Mouse (Mus musculus) MEL-GATA-1-ER (cell line): Measurements from ENCODE around the gene Epb41l3.

Experiments
- DNase-seq: peaks from one replicate; pipeline ENCODE4 v3.0.0-alpha.2; 2012; ENCODE audit warnings: low read depth; ENCODE audit errors: extremely low read depth

Epb41l3 gene

DNA sequence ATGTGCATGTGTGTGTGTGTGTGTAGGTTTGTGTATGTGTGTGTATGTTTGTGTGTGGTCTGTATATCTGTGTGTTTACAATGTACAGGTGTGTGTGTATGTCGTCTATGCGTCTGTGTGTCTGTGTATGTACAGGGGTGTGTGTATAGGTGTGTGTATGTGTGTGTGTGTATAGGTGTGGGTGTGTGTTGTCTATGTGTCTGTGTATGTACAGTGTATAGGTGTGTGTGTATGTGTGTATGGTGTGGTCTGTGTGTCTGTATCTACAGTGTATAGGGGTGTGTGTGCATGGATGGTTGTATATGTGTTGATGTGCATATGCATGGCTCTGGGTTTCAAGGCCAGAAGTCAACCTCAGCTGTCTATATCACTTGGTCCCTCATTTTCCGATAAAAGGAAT is 161.7 kb downstream of the Epb41l3 start:
- no peak for DNase-seq

DNA sequence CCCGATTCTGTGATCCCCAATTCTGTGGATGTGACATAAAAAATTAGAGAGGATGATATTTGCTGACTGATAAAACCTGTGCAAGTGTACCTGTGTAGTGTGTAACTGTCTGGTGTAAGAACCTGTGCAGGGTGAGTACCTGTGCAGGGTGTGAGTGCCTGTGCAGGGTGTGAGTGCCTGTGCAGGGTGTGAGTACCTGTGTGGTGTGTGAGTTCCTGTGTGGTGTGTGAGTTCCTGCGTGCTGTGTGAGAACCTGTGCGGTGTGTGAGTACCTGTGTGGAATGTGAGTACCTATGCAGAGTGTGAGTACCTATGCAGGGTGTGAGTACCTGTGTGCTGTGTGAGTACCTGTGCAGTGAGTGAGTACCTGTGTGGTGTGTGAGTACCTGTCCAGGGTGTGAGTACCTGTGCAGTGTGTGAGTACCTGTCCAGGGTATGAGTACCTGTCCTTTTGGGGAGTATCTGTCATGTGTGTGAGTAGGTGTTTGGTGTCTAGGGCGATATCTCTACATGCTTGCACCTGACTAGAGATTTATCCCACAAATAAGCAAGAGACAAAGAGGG is 163.4 kb downstream of the Epb41l3 start:
- DNase-seq, result no peak

DNA sequence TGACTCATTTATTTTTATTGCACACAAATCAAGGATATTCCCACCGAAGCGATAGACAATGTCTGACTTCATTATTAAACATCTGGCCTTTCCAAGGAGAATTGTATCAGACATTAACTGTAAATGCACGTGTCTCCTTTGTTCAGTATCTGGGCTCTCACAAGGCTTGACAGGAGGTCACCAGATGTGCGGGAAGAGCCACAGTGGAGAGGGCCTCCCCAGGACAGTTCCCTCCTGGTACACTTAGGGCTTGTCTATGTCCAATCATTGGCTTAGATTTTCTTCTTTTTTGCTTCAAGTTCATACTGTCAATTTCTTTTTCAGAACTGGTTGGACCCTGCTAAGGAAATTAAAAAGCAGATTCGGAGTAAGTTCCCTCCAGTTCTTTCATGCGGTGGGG is 163.9 kb downstream of the Epb41l3 start:
- no peak for DNase-seq

DNA sequence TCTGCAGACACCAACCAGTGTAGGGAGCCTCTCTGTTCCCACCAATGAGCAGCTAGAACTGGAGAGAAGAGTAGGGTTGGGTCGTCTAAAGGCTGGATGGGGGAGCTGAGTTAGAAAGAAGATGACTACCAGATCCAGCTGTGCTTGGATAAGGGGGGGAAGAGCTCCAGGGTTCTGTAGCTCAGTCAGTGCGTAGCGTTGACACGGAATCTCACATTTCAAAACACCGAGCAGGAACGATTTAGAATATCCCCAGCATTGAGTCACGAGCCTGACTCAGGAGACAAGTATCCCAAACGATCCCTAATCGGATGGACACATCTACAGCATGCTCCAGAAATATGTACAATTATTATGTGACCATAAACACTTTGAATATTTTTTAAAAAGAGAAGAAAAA is 180.4 kb downstream of the Epb41l3 start:
- no peak for DNase-seq

DNA sequence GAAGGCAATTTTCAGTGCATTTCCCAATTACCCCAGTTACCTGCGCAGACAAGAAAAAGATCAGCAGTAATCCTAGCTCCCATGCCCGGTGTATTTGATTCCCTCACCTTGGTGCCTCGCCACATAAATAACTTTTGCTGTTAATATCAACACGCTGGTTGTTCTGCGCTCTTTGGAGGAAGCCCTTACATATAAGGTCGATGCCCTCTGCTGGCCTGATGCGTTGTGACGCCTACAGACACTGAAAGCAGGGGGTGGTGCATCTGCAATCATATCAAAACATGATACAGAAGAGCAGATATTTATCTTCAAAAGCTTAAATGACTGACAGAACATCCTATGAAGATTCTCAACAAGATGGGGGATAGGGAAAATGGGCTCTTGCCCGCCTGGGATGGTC is 181.0 kb downstream of the Epb41l3 start:
- DNase-seq, result no peak

DNA sequence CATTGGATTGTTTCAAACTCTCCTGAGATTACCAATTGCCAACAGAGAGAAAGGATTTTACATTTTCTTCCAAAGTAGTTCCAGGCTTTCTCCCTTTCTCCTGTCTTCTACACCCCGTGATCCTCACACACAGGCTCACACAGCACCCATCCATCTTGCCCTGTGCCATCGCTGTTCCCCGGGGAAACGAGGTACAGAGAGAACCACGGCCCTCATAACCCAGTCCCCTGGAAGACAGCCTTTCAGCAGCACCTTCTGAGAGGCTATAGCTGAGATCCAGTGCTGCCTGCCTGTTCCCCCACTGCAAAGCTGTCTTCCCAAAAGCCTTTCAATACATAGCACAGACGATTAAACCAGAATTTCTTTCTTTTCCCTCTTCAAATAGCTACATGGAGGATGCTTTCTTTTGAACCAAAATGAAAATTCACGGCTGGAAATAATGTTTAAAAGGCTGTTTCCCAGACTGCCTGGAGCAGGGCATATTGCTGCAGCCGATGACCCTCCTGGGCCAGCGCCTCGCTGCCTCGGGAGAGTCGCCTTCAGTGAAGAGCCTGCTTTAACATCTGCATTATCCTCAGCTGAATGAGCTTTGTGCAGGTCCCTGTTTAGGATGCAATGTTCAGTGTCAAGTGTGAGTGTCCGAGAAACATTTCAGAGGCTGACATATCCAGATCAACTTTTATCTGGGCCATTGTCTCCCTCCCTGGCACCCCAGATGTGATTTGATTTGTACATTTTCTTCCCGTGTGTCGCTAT is 188.5 kb downstream of the Epb41l3 start:
- DNase-seq, result no peak

DNA sequence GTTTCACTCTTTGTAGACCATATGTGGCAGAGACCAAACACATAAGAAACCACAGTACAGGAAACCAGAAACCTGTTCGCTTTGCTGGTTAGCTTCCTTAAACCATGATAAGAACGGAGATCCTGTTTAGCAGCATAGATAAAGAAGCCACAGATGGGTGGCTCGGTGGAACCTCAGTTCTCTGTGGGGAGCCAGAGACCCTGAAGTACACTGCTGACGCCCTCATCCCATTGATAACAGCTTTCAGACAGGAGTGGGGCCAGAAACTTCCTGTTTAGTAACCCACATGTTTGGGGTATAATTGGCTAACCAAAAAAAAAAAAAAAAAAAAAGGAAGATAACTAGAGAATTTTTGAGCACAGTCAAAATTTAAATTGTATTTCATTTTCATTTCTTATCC is 189.7 kb downstream of the Epb41l3 start:
- peak; percentile 43 for DNase-seq

DNA sequence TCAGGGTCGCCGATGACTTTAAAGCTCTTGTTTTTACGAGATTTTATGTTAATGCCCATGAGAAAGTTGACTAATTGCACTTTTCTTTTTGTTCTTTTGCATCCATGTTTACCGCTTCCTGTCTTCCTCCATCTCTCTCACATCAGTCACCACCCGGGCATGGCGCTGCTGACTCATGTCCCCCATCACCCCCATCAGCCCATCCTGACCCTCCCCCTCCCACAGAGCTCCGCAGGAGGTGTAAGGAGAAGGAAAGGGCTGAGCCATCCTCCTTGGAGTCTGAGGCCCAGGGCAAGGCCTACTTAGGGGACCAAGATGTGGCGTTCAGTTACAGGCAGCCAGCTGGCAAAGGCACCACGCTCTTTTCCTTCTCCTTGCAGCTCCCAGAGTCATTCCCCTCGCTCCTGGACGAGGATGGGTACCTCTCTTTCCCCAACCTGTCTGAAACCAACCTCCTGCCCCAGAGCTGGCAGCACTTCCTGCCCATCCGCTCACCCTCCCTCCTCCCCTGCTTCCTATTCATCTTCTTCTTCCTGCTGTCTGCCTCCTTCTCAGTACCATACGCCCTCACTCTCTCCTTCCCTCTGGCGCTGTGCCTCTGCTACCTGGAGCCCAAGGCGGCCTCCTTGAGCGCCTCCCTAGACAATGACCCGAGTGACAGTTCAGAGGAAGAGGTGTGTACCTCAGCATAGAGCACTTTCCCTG is 190.4 kb downstream of the Epb41l3 start:
- no peak for DNase-seq

DNA sequence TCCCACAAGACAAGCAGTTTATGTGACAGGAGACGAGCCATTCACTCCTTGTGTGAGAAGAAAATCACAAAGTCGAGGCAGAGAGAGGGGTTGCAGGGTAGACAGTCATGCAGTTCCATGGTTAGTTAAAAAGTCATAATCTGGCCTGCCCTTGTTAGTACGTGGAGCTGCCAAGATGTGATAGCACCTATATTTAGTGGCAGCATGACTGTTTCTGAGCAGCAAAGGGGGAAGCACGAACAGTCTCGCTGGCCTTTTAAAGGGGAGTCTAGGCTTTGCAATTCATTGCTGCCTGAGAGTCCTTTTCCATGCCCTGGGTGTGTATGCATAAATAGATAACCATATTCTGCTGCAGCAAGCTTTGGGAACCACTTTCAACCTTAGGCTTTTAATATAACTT is 191.5 kb downstream of the Epb41l3 start:
- no peak for DNase-seq

DNA sequence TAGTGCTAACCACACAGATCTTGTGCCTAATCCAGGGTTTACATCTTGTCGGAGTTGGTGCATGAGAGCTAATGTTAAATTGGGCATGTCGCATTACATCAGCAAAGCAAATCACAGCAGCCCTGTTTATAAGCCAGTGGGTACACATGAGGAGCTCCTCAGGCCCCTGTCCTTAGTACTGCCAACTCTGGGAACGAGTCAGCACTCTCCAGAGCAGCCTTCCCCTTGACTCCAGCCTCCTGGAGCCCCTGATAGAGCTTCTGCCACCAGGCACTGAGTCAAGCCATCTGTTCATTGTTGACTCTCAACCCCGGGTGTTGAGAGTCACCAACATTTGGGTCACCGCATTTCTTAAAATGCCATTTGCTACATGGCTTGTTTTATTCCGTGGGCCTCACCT is 192.0 kb downstream of the Epb41l3 start:
- no peak for DNase-seq

DNA sequence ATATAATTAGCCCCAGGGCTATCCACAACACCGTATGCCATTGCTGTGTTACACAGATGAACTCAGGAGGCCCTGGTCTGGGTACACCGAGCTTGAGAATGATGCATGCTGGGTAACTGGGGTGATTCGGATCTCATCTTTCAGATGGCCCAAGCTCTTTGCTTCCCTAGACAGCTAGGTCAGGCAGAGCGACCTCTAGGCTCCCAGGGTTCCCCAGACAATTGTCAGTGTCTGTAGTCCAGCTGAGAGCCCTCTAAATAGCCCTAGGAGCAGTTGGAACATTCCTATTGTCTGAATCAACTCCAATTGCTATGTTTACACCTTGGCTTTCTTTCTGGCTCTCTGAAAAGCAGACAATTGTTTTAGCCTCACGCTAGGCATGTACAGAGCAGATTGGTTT is 201.9 kb downstream of the Epb41l3 start:
- DNase-seq, result no peak

DNA sequence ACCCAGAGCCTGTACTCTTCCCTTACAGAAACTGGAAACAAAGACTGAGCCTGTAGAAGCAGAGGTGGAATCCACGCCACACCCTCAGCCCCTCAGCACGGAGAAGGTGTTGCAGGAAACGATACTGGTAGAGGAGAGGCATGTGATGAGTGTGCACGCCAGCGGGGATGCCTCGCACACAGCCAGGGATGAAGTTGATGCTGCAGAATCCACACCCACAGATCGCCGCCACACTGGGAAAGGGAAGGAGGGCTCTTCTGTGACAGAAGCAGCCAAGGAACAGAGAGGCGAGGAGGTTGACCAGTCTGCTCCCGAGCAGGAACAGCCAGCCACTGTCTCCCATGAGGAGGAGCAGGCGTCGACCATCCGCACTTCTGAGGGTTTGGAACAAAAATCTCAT is 209.0 kb downstream of the Epb41l3 start:
- DNase-seq, result no peak

DNA sequence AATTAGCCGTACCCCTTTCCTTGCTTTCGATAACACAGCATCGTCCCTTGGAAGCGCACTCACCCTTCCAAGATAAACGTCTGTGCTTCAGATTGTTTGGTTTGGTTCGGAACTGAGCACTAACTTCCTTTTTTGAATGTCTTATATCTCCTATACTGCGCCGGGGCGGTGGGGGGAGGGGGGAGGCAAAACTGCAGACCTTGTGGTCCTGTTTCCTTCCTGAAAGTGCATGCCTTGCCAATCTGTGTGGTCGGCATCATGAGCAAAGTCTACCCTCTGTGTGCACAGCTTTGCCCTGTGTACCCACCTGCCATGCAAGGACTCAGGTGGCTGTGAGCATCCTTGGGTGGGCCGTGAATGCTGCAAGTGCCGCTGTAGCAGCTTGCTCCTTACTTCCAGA is 212.6 kb downstream of the Epb41l3 start:
- no peak for DNase-seq

DNA sequence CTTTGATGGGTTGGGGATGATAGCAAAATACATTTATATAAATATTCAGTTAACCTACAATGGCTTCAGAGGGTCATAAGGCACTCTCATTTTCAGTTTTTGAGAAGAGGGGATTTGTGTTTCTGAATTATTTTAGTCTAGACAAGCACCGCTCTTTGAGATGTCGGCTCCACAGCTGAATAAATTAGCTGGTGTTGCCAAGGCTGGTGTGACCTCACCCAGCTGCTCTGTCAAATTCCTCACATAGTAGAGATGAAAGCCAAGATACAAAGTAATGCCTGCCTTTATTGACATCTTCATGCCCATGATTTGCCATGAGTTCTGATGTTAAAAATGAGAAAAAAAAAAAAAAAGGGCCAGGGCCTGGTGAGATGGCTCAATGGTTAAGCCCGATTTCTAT is 214.8 kb downstream of the Epb41l3 start:
- no peak for DNase-seq

DNA sequence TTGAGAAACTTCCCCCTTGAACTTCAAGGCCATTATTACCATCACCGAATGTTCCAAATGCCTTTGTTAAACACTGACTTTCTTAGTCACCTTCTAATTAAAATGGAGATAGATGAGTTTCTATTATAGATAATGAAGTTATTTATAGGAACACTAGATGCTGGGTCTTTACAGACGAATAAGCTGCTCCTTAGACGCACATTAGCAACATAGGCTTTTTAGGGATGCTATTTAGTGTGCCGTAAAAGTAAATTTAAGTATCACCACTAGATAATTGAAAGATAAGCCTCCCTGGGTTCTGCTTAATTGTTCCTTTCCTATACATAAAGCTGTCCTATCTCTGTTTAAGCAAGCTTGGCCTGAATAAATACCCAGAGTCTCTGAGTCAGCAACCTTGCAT is 226.1 kb downstream of the Epb41l3 start:
- DNase-seq, result no peak

DNA sequence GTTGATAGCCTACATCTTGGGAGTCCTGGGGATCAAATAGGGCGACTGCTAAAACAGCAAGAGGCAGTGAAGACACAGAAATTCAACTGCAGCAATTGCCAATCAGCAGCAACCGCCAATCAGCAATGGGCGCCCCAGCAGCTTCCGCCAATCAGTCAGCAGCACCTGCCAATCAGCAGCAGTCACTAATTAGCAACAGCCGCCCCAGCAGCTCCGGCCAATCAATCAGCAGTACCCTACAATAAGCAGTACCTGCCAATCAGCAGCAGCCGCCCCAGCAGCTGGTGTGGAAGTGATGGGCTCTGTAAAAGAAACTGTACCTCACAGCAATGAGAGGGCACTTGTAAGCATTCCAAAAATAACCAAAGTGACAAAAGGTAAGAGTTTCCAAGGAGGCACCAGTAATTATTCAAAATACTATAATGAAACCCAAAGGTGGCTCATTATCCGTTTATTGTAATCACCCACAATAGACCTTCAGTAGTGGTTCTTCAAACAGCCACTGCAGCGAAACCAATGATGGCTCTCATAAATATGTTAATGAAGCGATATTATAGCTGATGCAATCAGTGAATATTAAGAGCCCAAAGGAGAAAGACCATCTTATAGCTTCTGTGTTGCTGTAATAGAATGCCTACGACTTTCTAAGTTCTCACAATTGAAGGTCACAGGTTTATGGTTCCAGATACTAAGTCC is 228.2 kb downstream of the Epb41l3 start:
- no peak for DNase-seq

DNA sequence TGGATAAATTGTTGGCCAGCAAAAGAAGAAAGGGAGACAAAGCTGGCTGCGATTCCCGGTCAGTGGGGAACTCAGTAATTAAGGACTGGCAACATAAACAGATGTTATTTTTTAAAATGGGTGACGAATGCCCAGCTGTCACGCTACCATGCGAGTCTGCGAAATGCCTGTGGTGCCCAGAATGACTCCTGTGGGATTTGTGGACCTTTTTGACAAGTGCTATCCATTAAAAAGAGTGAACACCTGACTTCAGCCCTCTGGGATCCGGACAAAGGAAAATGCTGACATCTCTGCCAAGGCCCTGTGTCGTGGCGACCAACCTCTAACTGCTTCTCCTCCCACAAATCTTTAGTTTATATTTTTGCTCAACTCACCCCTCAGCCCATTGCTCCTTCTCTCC is 232.2 kb downstream of the Epb41l3 start:
- no peak for DNase-seq

DNA sequence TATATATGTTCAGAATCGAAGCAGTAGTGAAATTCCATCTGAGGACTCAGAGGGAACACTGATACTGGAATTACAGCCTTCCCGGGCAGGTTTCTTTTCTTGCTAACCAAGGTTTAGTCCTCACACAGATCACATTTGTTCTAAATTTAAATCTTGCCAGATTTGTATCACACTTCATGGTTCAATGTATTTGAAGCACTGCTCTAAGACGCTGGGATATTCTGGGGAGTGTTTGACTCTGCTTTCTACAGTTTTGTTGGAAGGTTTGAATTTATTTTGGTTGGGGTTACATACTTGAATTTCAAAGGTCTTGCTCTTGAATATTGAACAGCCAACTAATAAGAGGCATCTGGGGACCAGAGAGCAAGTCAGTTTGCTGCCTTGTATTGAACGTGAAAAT is 234.4 kb downstream of the Epb41l3 start:
- DNase-seq, result no peak

DNA sequence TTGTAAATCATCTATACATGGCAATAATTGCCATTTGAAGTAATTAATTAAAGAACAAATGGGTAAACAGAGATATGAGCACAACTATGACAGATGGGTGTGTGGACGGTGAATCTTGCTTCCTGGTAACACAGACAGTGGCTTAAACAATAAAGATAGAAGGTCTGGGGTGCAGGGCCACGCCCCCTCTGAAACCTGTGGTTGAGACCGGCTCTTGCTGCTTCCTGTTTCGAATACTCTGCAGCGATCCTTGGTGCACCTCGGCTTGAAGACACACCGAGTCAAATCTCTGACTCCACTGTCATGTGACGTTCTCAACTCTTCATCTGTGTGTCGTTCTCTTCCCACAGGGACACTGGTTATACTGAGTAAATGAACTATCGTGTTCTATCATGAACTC is 245.0 kb downstream of the Epb41l3 start:
- no peak for DNase-seq

DNA sequence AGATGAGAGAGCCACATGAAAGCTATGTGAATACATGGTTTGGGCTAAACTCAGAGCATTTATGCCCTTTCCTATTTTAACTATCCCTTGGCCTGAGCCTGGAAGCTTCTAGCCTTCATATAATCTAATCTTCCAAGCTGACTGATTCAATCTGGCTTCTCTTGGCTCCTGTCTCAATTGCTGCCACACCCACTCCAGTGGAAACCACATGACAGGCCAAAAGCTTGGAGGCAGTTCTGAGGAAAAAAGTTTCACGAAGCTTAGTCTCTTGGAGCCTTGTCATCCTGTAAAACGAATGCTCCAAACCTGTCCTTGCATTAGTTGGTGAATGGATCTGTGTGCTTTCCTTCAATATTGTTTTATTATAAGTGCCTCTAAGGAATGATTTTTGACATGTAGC is 247.2 kb downstream of the Epb41l3 start:
- DNase-seq, result no peak
